Mouse (Mus musculus) regulatory T cell (primary cell): ENCODE results near the gene Tgfbi.

ENCODE experiments used
- in situ Hi-C: fragments of 300-600 bp; cut with MboI, MseI; formaldehyde crosslinking; loops from one replicate; pipeline ENCODE4 v1.15.1; 2025; ENCODE audit warnings: high pct_unique_total_duplicates

Gene Tgfbi

GRCm38 (mm10) chr13:56597831-56598612, 11.3 kb upstream of the Tgfbi start:
- in situ Hi-C loops = no loop called here

GRCm38 (mm10) chr13:56599511-56599910, 9.8 kb upstream of the Tgfbi start:
- in situ Hi-C loops = no loop called here

GRCm38 (mm10) chr13:56600216-56600890, 9.0 kb upstream of the Tgfbi start:
- in situ Hi-C loops = no loop called here

GRCm38 (mm10) chr13:56601199-56601598, 8.1 kb upstream of the Tgfbi start:
- in situ Hi-C loops = no loop called here

DNA sequence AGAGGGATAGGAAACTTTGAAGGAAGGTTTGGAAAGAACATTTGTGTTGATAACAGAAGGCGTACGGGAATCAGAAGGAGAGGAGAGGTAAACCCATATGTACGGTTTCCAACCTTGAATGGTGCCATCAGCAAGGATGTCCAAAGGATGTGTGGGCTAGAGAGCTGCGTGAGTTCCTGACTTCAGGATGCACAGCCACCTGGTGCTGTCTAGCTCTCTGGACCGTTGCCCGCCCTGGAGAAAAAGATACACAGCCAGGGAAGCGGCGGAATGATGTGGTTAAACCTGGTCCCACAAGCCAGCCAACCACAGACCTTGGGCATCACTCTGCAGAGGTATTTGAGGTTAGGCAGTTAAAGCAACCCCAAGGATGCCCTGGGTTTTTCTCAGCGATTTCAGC, 3.8 kb upstream of the Tgfbi start:
- in situ Hi-C loops = no loop called here

DNA sequence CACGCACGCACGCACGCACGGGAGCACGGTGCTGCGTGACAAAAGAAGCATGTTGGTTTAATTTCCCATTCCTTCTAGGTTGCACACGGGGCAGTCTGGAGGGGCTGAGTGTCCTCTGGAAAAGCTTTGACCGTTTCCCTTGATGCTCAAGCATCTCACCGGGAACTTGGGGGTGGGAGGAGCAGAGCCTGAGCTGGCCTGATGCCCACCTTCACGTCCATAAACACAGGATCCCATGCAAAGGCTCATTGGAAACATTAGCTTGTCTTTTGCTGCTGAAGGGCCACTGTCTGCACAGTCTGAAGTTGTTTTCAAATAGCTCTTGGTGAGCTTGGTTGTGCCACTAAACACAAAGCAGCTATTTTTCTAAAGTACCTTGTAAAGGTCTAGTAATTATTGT, 2.6 kb upstream of the Tgfbi start:
- in situ Hi-C loops = no loop called here

- in situ Hi-C loops = no loop called here
Observed at GRCm38 (mm10) chr13:56607225-56607624, 2.1 kb upstream of the Tgfbi start.

- in situ Hi-C loops = no loop called here
Observed at GRCm38 (mm10) chr13:56607846-56608245, 1.5 kb upstream of the Tgfbi start.

DNA sequence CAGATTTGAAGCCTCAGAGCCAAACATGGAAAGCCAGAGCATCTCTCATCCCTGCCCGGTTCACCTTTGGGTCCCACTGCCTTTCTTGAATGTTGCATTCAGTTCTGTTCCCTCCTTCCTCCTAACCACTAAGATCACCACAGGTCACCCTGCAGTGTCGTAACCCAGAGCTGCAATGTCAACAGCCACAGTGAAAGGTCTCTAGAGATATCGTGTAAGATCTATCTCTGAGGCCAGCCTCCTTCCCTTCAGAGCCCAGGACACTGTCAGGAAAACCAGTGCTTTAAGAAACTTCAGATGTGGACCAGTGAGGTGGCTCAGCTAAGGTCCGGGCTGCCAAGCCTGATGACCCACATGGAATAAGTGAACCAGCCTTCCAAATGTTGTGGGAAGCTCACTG, 1.8 kb downstream of the Tgfbi start:
- in situ Hi-C loops = no loop called here

DNA sequence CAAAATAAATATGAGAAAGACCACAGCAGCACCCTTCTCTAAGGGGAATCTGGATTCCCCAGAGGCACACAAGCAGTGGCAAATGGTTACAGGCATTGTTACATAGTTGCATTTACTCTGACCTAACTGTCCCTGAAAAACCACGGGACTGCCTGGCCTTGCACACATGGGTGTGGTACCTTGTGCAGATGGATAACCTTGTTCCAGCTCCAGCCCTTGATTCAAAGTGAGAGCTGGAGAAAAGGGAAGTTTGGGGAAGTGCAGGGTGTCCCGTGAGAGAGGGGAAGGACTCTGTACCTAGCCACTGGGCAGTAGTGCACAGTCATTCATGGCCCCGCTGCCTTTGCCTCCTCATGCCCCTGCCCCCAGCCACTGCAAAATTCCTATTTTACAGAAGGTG, 2.4 kb downstream of the Tgfbi start:
- in situ Hi-C loops = no loop called here

DNA sequence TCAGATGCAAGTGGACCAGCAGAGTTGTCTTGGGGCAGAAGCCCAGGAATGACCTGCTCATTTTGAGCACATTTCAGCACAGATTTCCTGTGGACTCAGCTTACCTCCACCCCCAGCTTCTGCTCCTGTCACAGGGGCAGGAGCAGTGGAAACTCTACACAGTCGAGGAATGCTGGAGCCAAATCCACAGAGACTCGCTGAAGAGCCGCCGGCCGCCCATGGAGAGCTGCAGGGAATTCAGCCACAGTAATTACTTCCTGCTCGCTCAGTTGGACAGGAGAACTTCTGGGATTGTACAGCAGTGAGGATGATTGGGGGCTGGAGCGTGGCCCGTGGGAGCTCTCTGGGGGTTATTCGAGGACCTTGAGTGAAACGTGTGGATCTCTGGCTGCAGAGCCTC, 3.0 kb downstream of the Tgfbi start:
- in situ Hi-C loops = no loop called here

- in situ Hi-C loops = no loop called here
Observed at GRCm38 (mm10) chr13:56613366-56613998, 4.2 kb downstream of the Tgfbi start.

- in situ Hi-C loops = no loop called here
Observed at GRCm38 (mm10) chr13:56614768-56615167, 5.4 kb downstream of the Tgfbi start.

DNA sequence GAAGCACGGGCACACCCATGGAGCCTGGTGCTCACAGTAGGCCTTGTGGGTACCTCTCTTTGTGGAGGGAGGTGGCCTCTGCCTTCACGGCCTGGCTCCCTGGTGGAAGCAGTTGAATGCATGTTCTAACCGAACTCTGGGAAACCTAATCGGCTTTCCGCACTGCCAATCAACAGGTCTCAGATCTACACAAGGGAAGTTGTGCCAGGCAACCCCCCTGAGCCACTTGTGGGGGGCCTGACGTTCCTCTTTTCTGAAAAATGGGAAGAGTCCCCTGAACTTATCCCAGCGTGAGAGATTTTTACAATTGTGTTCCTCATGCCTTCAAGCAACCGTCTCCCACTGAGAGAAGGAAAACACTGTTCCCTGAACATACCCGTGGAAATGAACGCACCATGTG, 5.9 kb downstream of the Tgfbi start:
- in situ Hi-C loops = no loop called here

DNA sequence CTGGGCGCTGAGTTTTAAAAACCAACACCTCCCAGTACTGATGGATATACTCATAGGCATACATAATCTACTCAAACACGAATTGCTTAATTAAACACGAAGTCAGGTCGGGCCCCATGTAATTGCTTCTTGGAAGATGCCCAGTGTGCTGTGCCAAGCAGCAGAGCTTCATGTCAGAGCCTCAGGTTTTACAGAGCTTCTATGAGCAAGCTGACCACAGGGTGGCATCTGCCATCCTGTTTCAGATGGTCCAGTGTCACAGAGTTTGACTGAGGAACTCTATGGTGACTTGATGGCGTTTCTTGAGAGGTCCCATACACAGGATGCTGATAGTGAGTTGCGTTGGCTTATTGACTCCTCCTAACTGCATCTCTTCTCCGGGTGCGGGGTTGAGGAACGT, 6.5 kb downstream of the Tgfbi start:
- in situ Hi-C loops = no loop called here

- in situ Hi-C loops = no loop called here
Observed at GRCm38 (mm10) chr13:56616386-56616785, 7.1 kb downstream of the Tgfbi start.

- in situ Hi-C loops = no loop called here
Observed at GRCm38 (mm10) chr13:56617197-56617596, 7.9 kb downstream of the Tgfbi start.

DNA sequence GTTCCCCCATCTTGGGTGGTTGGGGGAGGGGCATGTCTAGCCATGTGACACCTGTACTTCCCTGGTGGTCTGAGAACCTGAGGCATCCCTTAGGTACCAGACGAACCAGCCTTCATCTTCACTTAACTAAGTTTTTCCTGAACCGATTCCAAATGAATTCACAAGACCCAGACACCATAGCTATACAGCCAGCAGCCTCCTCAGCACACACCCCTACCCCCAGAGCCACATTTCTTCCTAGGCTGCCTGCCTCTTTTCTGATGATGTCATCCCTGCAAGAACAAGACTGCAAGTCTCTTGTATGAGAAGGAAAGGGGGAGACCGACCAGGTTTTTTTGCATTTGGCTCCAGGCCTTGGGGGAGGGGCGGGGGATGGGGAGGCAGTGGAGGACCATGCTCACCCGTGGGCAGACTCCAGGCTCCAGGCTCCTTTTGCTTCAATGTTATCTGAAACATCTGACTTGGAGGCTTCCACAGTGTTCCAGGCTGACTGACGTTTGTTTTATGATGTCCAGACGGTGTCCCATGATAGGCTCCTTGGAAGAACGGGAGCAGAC, 13.0 kb downstream of the Tgfbi start:
- in situ Hi-C loops = no loop called here

DNA sequence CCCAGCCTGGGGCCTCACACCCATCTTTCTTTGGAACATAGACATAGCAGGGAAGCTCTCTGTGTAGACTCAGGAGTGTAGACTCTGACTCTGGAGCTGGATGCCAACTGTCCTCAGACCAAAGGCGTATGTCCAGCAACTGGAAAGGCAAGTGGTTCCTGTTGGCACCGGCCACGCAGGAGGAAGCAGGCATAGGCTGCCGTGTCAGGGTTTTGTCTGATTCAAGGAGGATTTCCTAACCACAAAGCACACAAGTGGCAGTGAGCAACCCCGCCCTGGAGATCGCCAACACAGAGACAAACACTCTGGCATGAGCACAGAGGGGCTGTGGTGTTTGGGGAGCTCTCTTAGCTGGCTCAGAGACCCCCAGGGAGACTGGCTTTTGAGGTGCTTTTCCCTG, 17.2 kb downstream of the Tgfbi start:
- in situ Hi-C loops = no loop called here

- in situ Hi-C loops = no loop called here
Observed at GRCm38 (mm10) chr13:56630081-56630480, 20.8 kb downstream of the Tgfbi start.

DNA sequence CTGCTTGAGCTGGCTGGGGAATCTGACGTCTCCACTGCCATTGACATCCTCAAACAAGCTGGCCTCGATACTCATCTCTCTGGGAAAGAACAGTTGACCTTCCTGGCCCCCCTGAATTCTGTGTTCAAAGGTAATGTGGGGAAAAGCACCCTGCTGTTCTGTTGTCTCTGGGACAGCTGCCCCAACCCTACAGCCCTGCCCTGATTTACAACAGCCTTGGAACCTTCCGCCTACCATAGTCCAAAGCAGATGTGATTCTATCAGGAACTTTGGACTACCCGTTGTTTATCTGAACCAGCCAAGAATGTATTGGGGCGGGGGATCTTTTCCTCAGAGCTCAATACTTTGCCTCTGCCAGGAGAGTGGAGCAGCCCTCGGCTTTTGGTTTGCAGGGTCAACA, 21.2 kb downstream of the Tgfbi start:
- in situ Hi-C loops = no loop called here

DNA sequence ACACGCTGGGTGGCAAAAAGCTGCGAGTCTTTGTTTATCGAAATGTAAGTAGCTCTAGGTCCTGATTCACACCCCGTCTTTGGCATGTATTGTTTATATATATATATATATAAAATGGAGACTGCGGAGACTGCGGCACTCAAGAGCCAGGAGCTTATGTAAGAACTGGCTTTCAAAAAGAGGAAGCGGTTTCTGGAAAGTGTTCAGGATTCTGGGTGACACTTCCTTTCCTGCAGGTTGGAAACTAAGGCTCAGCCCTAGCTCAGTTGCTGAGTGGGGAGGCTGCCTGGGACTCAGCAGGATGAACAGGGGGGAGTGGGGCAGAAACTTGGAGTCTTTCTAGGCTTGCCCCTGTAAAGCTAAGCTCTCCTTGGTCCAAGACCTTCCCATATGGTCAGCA, 22.0 kb downstream of the Tgfbi start:
- in situ Hi-C loops = no loop called here
